Mouse (Mus musculus): ENCODE results near the gene Rbfox3.

DNA sequence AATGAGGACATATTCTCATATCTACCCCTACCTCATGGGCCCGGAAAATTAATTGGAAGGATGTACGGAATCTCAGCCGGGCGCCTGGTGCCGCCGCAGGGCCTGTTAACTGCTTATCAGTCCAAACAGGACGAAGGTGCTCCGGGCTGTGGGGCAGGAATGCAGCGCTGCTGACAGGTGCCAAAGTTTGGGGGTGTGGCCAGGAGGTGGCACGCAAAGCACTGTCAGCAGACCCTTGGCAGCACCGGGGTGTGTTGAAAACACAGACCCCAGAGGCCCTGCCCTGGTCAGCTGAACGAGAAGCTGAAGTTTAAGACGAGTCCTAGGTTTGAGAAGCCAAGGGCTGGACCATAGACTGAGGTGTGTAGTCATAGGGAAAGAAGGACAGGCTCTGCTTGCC, 468.7 kb downstream of the Rbfox3 start:
- TF ChIP-seq CTCF (IDR thresholded peaks at IDR 0.05; ENCODE audit: low read depth) (no peak), EP300 (IDR thresholded peaks at IDR 0.05; ENCODE audit: low read depth) (no peak)

Measured in liver, embryonic 14.5 days (tissue).